Mouse (Mus musculus): ENCODE data around the gene C77080. TPM values are rescaled to one million over a fixed set of nuclear protein-coding genes. Genes with fewer than 3 reads are reported as not detected.
A peak's percentile ranks its signal among the peaks of the same experiment; 100 is the strongest.

The C77080 gene
- polyA plus RNA-seq, 1 experiment: 86.0 TPM

GRCm38 (mm10) chr4:129283226-129283625, 22.0 kb upstream of the C77080 start:
- no peak for TF ChIP-seq GATA1 (IDR thresholded peaks at IDR 0.05; ENCODE audit: low read length)

- no peak for TF ChIP-seq GATA1 (IDR thresholded peaks at IDR 0.05; ENCODE audit: low read length)
Measured at GRCm38 (mm10) chr4:129282786-129283185, 21.6 kb upstream of the C77080 start.

GRCm38 (mm10) chr4:129276453-129276865, 15.3 kb upstream of the C77080 start:
- TF ChIP-seq GATA1 (IDR thresholded peaks at IDR 0.05; ENCODE audit: low read length): peak; percentile 14

GRCm38 (mm10) chr4:129272756-129273046, 11.5 kb upstream of the C77080 start:
- no peak for TF ChIP-seq GATA1 (IDR thresholded peaks at IDR 0.05; ENCODE audit: low read length)

- no peak for TF ChIP-seq GATA1 (IDR thresholded peaks at IDR 0.05; ENCODE audit: low read length)
Measured at GRCm38 (mm10) chr4:129271991-129272755, 11.0 kb upstream of the C77080 start.

GRCm38 (mm10) chr4:129268698-129269097, 7.5 kb upstream of the C77080 start:
- TF ChIP-seq GATA1 (IDR thresholded peaks at IDR 0.05; ENCODE audit: low read length): no peak

- TF ChIP-seq GATA1 (IDR thresholded peaks at IDR 0.05; ENCODE audit: low read length): no peak
Measured at GRCm38 (mm10) chr4:129266821-129267220, 5.6 kb upstream of the C77080 start.

- no peak for TF ChIP-seq GATA1 (IDR thresholded peaks at IDR 0.05; ENCODE audit: low read length)
Measured at GRCm38 (mm10) chr4:129266191-129266590, 5.0 kb upstream of the C77080 start.

- peak; percentile 49 for TF ChIP-seq GATA1 (IDR thresholded peaks at IDR 0.05; ENCODE audit: low read length)
Measured at GRCm38 (mm10) chr4:129263225-129264021, 2.2 kb upstream of the C77080 start.

GRCm38 (mm10) chr4:129260678-129261077, 526 bp downstream of the C77080 start:
- TF ChIP-seq GATA1 (IDR thresholded peaks at IDR 0.05; ENCODE audit: low read length): no peak

GRCm38 (mm10) chr4:129259101-129259500, 2.1 kb downstream of the C77080 start:
- TF ChIP-seq GATA1 (IDR thresholded peaks at IDR 0.05; ENCODE audit: low read length): no peak

- TF ChIP-seq GATA1 (IDR thresholded peaks at IDR 0.05; ENCODE audit: low read length): no peak
Measured at GRCm38 (mm10) chr4:129256450-129257380, 4.5 kb downstream of the C77080 start.

- no peak for TF ChIP-seq GATA1 (IDR thresholded peaks at IDR 0.05; ENCODE audit: low read length)
Measured at GRCm38 (mm10) chr4:129254571-129254970, 6.6 kb downstream of the C77080 start.

GRCm38 (mm10) chr4:129252492-129252891, 8.7 kb downstream of the C77080 start:
- no peak for TF ChIP-seq GATA1 (IDR thresholded peaks at IDR 0.05; ENCODE audit: low read length)

- no peak for TF ChIP-seq GATA1 (IDR thresholded peaks at IDR 0.05; ENCODE audit: low read length)
Measured at GRCm38 (mm10) chr4:129251482-129252125, 9.6 kb downstream of the C77080 start.
